Mouse (Mus musculus): ENCODE data around the gene Magi3.

The Magi3 gene

GRCm38 (mm10) chr3:104220295-104220965, at the start of gene Magi3:
TSS of gene Magi3 (minus strand) at chr3:104220374.
- peak; percentile 96 for DNase-seq (ENCODE audit: low spot score)

GRCm38 (mm10) chr3:104264530-104265145, 44.5 kb upstream of the Magi3 start:
- DNase-seq (ENCODE audit: low spot score): no peak

- DNase-seq (ENCODE audit: low spot score): no peak
Observed at GRCm38 (mm10) chr3:104260221-104260620, 40.0 kb upstream of the Magi3 start.

GRCm38 (mm10) chr3:104259168-104259567, 39.0 kb upstream of the Magi3 start:
- no peak for DNase-seq (ENCODE audit: low spot score)

GRCm38 (mm10) chr3:104257041-104257440, 36.9 kb upstream of the Magi3 start:
- DNase-seq (ENCODE audit: low spot score): no peak

- DNase-seq (ENCODE audit: low spot score): no peak
Observed at GRCm38 (mm10) chr3:104253760-104254159, 33.6 kb upstream of the Magi3 start.

- no peak for DNase-seq (ENCODE audit: low spot score)
Observed at GRCm38 (mm10) chr3:104247850-104248249, 27.7 kb upstream of the Magi3 start.

GRCm38 (mm10) chr3:104247057-104247456, 26.9 kb upstream of the Magi3 start:
- DNase-seq (ENCODE audit: low spot score): no peak

GRCm38 (mm10) chr3:104244373-104244772, 24.2 kb upstream of the Magi3 start:
- no peak for DNase-seq (ENCODE audit: low spot score)

- no peak for DNase-seq (ENCODE audit: low spot score)
Observed at GRCm38 (mm10) chr3:104243972-104244371, 23.8 kb upstream of the Magi3 start.

GRCm38 (mm10) chr3:104239785-104240184, 19.6 kb upstream of the Magi3 start:
- DNase-seq (ENCODE audit: low spot score): no peak

GRCm38 (mm10) chr3:104239376-104239775, 19.2 kb upstream of the Magi3 start:
- no peak for DNase-seq (ENCODE audit: low spot score)

GRCm38 (mm10) chr3:104237846-104238440, 17.8 kb upstream of the Magi3 start:
- no peak for DNase-seq (ENCODE audit: low spot score)

- no peak for DNase-seq (ENCODE audit: low spot score)
Observed at GRCm38 (mm10) chr3:104236029-104236428, 15.9 kb upstream of the Magi3 start.

GRCm38 (mm10) chr3:104235099-104235498, 14.9 kb upstream of the Magi3 start:
- DNase-seq (ENCODE audit: low spot score): no peak

- DNase-seq (ENCODE audit: low spot score): no peak
Observed at GRCm38 (mm10) chr3:104233366-104234312, 13.5 kb upstream of the Magi3 start.

GRCm38 (mm10) chr3:104227438-104228111, 7.4 kb upstream of the Magi3 start:
- DNase-seq (ENCODE audit: low spot score): peak; percentile 29

GRCm38 (mm10) chr3:104226731-104227130, 6.6 kb upstream of the Magi3 start:
- peak; percentile 12 for DNase-seq (ENCODE audit: low spot score)

GRCm38 (mm10) chr3:104221156-104221555, 982 bp upstream of the Magi3 start:
- DNase-seq (ENCODE audit: low spot score): no peak

- DNase-seq (ENCODE audit: low spot score): peak; percentile 21
Observed at GRCm38 (mm10) chr3:104219531-104220294, 461 bp downstream of the Magi3 start.

- DNase-seq (ENCODE audit: low spot score): peak; percentile 42
Observed at GRCm38 (mm10) chr3:104218926-104219325, 1.2 kb downstream of the Magi3 start.

Measured in embryo, embryonic 10 days (tissue).